Mouse (Mus musculus): ENCODE measurements around the gene Gm49601. TPM values are rescaled to one million over a fixed set of nuclear protein-coding genes. Genes with fewer than 3 reads are reported as not detected.

The Gm49601 gene
- total RNA-seq (2022): 1 to 10 TPM; 3.6 to 8.5 (median 5.6) TPM

DNA sequence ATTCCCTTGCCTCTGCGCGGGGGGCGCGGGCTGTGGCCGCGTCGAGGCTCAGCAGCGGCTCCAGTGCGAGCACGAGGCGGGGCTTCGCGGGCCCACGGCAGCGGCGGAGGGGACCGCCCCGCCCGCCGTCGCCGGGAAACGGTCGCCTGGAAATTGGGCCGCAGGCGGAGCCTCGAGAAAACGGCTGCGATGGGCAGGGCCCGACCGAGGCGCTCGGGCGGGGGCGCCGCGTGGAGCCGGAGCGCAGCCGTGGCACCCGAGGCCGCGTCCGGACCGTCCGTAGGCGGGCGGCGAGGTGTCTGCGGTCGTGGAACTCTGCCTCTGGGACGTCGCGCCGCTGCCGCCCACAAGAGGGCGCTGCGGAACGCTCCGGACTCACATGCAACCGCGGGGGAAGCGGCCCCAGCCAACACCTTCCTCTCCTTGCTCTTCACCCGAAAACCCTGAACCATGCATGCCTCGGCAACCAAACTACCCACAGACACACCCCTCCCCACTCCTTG is at the start of gene Gm49601:
Gm49601 (minus strand) TSS at position 52 of the 503 bp plus-strand sequence.
- DNase-seq: peak; percentile 64

DNA sequence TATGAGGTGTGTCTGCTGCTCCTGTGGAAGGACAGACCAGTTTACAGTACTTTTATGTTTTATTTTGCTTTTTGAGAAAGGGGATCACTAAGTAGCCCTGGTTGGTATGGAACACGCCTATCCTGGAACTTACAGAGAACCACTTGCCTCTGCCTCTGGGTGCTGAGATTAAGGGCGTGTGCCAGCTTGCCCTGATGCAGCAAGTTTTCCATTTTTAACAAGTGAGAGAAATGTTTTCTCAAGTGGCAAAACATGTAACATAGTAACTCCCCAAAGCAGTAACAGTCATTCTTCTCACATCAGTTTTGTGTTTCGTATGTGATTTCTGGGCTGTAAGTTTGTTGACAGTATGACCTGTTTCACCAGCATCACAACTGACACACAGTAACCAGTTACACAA is 46.8 kb upstream of the Gm49601 start:
- DNase-seq: no peak

- DNase-seq: no peak
Measured at GRCm38 (mm10) chr16:18672027-18672426, 45.8 kb upstream of the Gm49601 start.

DNA sequence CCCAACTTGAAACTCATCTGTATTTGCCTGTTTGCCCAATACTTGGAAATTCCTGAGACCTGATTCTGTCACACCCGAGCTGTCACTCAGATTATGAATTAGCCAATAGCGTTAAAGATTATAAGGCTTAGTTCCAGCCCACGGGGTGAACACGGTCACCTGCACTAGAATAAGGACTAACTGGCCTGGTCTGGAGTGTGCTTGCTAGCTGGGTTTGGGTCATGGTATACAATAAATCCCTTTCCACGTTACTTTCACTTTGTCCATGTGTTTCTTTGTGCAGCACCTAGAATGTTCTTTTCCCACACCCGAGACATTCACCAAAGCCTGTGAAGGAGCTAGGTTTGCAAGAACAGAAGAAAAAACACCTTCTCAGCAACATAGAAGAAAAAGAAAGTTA is 43.7 kb upstream of the Gm49601 start:
- no peak for DNase-seq

DNA sequence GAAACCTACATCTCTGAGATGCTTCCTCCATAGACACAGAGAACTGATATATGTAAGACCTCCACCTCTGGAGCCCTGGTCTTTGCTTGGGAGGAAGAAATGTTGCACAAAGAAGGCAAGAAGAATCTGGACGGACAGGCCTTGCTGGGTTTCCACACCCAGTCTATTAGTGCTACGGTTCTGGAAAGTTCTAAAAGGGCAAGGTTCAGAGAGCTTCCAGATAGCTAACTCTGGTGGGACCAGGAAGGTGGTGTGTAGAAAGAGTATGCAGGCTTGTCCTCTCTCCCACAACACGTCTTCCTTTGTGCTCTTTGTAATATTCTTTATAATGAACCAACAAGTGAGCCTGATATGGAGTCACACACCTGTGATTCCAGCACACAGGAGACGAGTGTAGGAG is 32.4 kb upstream of the Gm49601 start:
- no peak for DNase-seq

- no peak for DNase-seq
Measured at GRCm38 (mm10) chr16:18655372-18656098, 29.3 kb upstream of the Gm49601 start.

GRCm38 (mm10) chr16:18653290-18654160 is 27.3 kb upstream of the Gm49601 start:
- DNase-seq: no peak

- no peak for DNase-seq
Measured at GRCm38 (mm10) chr16:18649126-18649525, 22.9 kb upstream of the Gm49601 start.

DNA sequence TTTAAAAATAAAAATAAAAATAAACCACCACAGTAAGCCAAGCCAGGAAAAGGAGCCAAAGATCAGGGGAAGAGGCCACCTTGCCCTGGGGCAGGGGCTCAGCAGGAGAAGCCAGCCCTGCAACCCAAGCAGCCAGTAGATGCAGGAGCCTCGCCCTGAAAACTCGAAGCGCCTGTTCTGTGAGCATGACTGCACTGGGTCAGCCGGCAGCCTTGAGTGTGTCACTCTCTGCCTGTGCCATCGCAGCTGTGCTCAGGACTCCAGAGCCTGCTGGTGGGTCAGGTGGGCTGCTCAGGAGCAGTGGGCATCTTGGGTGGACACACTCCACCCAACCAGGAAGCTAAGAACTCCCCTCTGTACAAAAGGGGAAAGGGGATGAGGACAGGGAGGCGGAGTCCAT is 19.1 kb upstream of the Gm49601 start:
- no peak for DNase-seq

- DNase-seq: no peak
Measured at GRCm38 (mm10) chr16:18644485-18644884, 18.3 kb upstream of the Gm49601 start.

DNA sequence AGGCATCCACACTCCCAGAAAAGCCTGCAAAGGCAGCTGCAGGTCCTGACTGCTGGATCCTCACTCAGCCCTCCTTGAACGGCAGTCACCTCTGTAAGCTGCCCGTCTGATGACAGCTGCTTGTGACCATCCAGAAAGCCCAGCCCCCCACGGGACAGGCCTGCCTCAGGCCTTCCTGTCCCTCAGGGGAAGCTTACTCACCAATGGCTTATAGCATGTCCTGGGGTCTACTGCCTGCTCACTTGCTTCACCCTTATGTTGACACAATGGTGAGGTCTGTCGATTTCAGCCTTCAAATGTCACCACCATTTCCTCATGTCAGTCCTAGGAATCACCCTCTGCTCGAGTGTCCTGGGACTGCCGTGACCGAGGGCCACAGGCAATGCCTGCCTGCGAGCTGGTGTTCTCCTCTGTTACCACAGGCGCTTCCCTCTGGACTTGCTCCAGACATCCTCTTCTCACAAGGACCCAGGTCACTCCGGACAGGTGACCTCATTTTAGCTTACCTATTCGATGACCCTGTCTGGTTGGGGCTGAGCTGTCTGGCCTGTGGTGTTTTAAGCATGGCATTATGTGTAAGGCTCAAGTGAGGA is 17.3 kb upstream of the Gm49601 start:
- DNase-seq: no peak

DNA sequence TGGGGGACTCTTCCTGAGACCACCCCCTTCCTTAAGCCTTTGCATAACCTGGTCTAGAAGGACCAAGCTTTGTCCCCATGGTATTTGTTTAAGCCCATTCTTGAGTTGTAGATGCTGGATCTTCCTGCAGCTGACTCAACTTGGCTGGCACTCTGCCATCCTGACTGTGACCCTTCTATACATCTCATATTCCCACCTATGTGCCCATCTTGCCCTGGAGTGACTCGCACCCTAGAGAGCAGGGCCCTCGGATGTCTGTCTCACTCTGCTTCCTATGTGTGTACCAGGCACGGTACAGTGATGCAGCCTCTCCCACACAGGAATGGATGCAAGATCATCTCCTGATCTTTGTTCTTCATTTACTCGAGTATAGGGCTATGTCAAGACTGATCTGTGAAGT is 16.7 kb upstream of the Gm49601 start:
- no peak for DNase-seq

- DNase-seq: no peak
Measured at GRCm38 (mm10) chr16:18642291-18642690, 16.1 kb upstream of the Gm49601 start.

- no peak for DNase-seq
Measured at GRCm38 (mm10) chr16:18639382-18639929, 13.2 kb upstream of the Gm49601 start.

DNA sequence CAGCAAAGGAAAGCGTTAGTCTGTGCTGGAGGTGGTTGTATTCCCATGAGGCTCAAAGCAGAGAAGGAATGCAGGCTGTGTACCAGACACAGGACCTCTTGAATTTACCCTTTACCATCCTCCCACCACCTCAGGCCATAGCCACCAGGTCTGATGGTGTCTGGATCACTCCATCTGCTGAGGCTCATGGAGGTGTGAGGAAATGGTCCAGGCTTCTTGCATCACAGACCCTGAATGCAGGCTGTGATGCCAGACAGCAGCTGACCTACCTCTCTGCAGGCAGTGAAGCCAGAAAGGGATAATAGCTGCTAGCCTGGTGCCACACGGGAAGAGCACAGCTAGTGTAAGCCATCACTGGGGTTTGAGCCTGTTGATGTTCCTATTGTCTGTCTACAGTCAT is 12.2 kb upstream of the Gm49601 start:
- no peak for DNase-seq

DNA sequence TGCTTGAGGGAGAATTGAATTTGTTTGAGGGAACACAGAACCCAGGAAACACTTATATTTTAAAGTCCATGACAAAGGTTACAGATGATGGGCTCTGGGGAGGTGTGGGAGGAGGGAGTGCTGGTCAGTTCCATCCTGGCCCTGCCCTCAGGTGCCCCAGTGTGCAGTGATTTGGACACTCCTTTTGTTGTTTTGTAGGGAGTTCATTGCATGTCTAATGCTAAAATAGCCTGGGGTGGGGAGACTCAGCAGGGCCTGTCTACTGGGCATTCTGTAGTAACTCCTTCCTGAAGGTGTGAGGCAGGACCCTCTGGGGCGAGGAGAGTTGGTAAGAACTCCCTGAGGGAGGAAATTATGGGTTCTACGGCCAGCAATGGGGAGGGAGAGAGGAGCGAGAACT is 10.6 kb upstream of the Gm49601 start:
- DNase-seq: no peak

- no peak for DNase-seq
Measured at GRCm38 (mm10) chr16:18636401-18636800, 10.2 kb upstream of the Gm49601 start.

GRCm38 (mm10) chr16:18633333-18633732 is 7.1 kb upstream of the Gm49601 start:
- no peak for DNase-seq

- no peak for DNase-seq
Measured at GRCm38 (mm10) chr16:18632816-18633215, 6.6 kb upstream of the Gm49601 start.

- DNase-seq: no peak
Measured at GRCm38 (mm10) chr16:18632059-18632458, 5.8 kb upstream of the Gm49601 start.

GRCm38 (mm10) chr16:18631141-18631540 is 4.9 kb upstream of the Gm49601 start:
- DNase-seq: no peak

DNA sequence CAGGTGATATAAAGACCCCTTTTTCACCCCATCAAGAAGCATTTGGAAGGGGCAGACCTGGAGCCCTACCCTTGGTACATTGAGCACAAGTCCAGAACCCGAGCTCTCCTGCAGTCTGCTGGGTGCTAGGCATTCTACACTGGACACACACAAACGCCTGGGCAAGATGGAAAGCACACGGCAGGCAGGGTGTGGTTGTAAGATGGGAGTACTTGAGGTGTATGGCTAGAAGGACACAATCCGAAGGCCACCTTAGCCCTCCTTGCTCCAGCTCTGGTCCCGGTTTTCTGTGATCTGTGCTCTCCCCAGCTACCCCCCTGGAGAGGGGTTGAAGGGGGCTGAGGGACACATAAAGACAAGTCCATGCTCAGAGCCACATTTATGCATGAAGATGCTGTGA is 4.1 kb upstream of the Gm49601 start:
- no peak for DNase-seq
